20 mouse cellular contexts compared by ENCODE assay signal in genomic region chr5:25115216-25115615, GRCm38 (mm10). TPM values are rescaled to one million over a fixed set of nuclear protein-coding genes. Genes with fewer than 3 reads are reported as not detected.
DNase-seq lines count a peak whose midpoint lies in the region; ATAC-seq and TF ChIP-seq lines count a peak whose summit lies in the region.
"Had no signal": no experiment of that assay in that cellular context is flagged by ENCODE, and none has a peak within 500 bp of the region (broad histone marks: within the 10 kb centered on the region; RNA-seq: fewer than 3 reads in every experiment).

No protein-coding gene starts in this region.

- no peaks in the 10 kb centered on the region for H3K36me3 ChIP-seq in forebrain, embryonic 11.5 days (ENCODE audit: control insufficient read depth, insufficient read depth, low read length)
- no peaks in the 10 kb centered on the region for H3K36me3 ChIP-seq in forebrain, embryonic 13.5 days (ENCODE audit: poor library complexity, severe bottlenecking)
- no peaks in the 10 kb centered on the region for H3K36me3 ChIP-seq in intestine, embryonic 14.5 days (ENCODE audit: control insufficient read depth, insufficient read depth, low read length)
- no peaks in the 10 kb centered on the region for H3K36me3 ChIP-seq in intestine, postnatal 0 days (ENCODE audit: control insufficient read depth, insufficient read depth)
- no peaks in the 10 kb centered on the region for H3K36me3 ChIP-seq in liver, embryonic 11.5 days (ENCODE audit: control insufficient read depth, insufficient read depth, low read length)
- no peaks in the 10 kb centered on the region for H3K36me3 ChIP-seq in liver, postnatal 0 days (replicated peaks; ENCODE audit: insufficient read depth, low read length)
- H3K36me3 ChIP-seq: embryonic facial prominence, embryonic 10.5 days; forebrain, embryonic 15.5 days; G1E; hindbrain, embryonic 10.5 days had no signal

- no peaks in the 10 kb centered on the region for H3K4me1 ChIP-seq in forebrain, embryonic 11.5 days (replicated peaks; ENCODE audit: control insufficient read depth, insufficient read depth, low read length)
- no peaks in the 10 kb centered on the region for H3K4me1 ChIP-seq in forebrain, embryonic 13.5 days
- H3K4me1 ChIP-seq in intestine, embryonic 14.5 days (replicated peaks; ENCODE audit: control insufficient read depth, insufficient read depth, low read length) = no peaks in the 10 kb centered on the region
- no peaks in the 10 kb centered on the region for H3K4me1 ChIP-seq in intestine, postnatal 0 days (replicated peaks; ENCODE audit: control insufficient read depth, insufficient read depth, low read length)
- no peaks in the 10 kb centered on the region for H3K4me1 ChIP-seq in liver, embryonic 11.5 days (replicated peaks; ENCODE audit: control insufficient read depth, insufficient read depth, low read length)
- H3K4me1 ChIP-seq in liver, postnatal 0 days (ENCODE audit: insufficient read depth) = peaks cover under 1% of the 10 kb centered on the region; the same call in 1 of the 2 replicates
- H3K4me1 ChIP-seq: embryonic facial prominence, embryonic 10.5 days; forebrain, embryonic 15.5 days; hindbrain, embryonic 10.5 days had no signal

- H3K9me3 ChIP-seq in forebrain, embryonic 11.5 days (ENCODE audit: control insufficient read depth, low read length) = no peaks in the 10 kb centered on the region
- no peaks in the 10 kb centered on the region for H3K9me3 ChIP-seq in forebrain, embryonic 13.5 days (replicated peaks)
- no peaks in the 10 kb centered on the region for H3K9me3 ChIP-seq in intestine, embryonic 14.5 days (ENCODE audit: control insufficient read depth, low read length)
- no peaks in the 10 kb centered on the region for H3K9me3 ChIP-seq in intestine, postnatal 0 days (ENCODE audit: control insufficient read depth)
- no peaks in the 10 kb centered on the region for H3K9me3 ChIP-seq in liver, embryonic 11.5 days (ENCODE audit: control insufficient read depth, low read length)
- no peaks in the 10 kb centered on the region for H3K9me3 ChIP-seq in liver, postnatal 0 days (ENCODE audit: low read length)
- H3K9me3 ChIP-seq: embryonic facial prominence, embryonic 10.5 days; forebrain, embryonic 15.5 days; hindbrain, embryonic 10.5 days had no signal

- no peak for TF ChIP-seq CTCF in intestine, postnatal 0 days (IDR thresholded peaks at IDR 0.05; ENCODE audit: low read depth)
- no peak for TF ChIP-seq CTCF in liver, postnatal 0 days (IDR thresholded peaks at IDR 0.05; ENCODE audit: low read depth)

- H3K4me2 ChIP-seq in forebrain, embryonic 11.5 days (ENCODE audit: low read depth, low read length, severe bottlenecking) = no peak overlapping the region
- no peak overlapping the region for H3K4me2 ChIP-seq in forebrain, embryonic 13.5 days
- no peak overlapping the region for H3K4me2 ChIP-seq in intestine, embryonic 14.5 days (ENCODE audit: low read length)
- no peak overlapping the region for H3K4me2 ChIP-seq in intestine, postnatal 0 days (replicated peaks; ENCODE audit: low read depth)
- H3K4me2 ChIP-seq in liver, embryonic 11.5 days = no peak overlapping the region
- no peak overlapping the region for H3K4me2 ChIP-seq in liver, postnatal 0 days (ENCODE audit: low read depth, low read length)
- H3K4me2 ChIP-seq: forebrain, embryonic 15.5 days; hindbrain, embryonic 14.5 days had no signal

- TF ChIP-seq EP300 in liver, postnatal 0 days (IDR thresholded peaks at IDR 0.05; ENCODE audit: low read depth) = no peak

- ATAC-seq in forebrain, embryonic 11.5 days (replicated peaks; ENCODE audit: low FRiP score) = no peak
- no peak for ATAC-seq in forebrain, embryonic 13.5 days
- ATAC-seq in intestine, embryonic 14.5 days (replicated peaks; ENCODE audit: low FRiP score, low TSS enrichment, low read depth) = no peak
- no peak for ATAC-seq in intestine, postnatal 0 days
- ATAC-seq in liver, embryonic 11.5 days (replicated peaks; ENCODE audit: low FRiP score) = no peak
- no peak for ATAC-seq in liver, postnatal 0 days
- ATAC-seq: CD4-positive, CD25-positive, alpha-beta regulatory T cell, adult 4 months; forebrain, embryonic 15.5 days had no signal

- no peak overlapping the region for H3K4me3 ChIP-seq in forebrain, embryonic 11.5 days (ENCODE audit: low read depth, low read length)
- no peak overlapping the region for H3K4me3 ChIP-seq in forebrain, embryonic 13.5 days
- no peak overlapping the region for H3K4me3 ChIP-seq in intestine, embryonic 14.5 days (ENCODE audit: low read depth, low read length)
- H3K4me3 ChIP-seq in intestine, postnatal 0 days (ENCODE audit: low read depth, low read length) = no peak overlapping the region
- H3K4me3 ChIP-seq in liver, embryonic 11.5 days (ENCODE audit: low read depth, low read length) = no peak overlapping the region
- H3K4me3 ChIP-seq in liver, postnatal 0 days (ENCODE audit: low read depth, low read length) = no peak overlapping the region
- H3K4me3 ChIP-seq: embryonic facial prominence, embryonic 10.5 days; forebrain, embryonic 15.5 days; hindbrain, embryonic 10.5 days had no signal

- WGBS in forebrain, embryonic 11.5 days = 83% methylated on average over 5 of the region's 5 CpGs
- WGBS in forebrain, embryonic 13.5 days = 83% methylated on average over 5 of the region's 5 CpGs
- WGBS in intestine, embryonic 14.5 days = 72% methylated on average over 5 of the region's 5 CpGs
- WGBS in intestine, postnatal 0 days = 64% methylated on average over 5 of the region's 5 CpGs
- WGBS in liver, embryonic 11.5 days = 40% methylated on average over 5 of the region's 5 CpGs
- 39% methylated on average over 5 of the region's 5 CpGs for WGBS in liver, postnatal 0 days (ENCODE audit: insufficient replicate concordance)

- no peak overlapping the region for H3K9ac ChIP-seq in forebrain, embryonic 11.5 days (ENCODE audit: low read length)
- no peak overlapping the region for H3K9ac ChIP-seq in forebrain, embryonic 13.5 days
- H3K9ac ChIP-seq in intestine, embryonic 14.5 days (ENCODE audit: low read length) = no peak overlapping the region
- H3K9ac ChIP-seq in intestine, postnatal 0 days (ENCODE audit: low read depth, low read length) = no peak overlapping the region
- no peak overlapping the region for H3K9ac ChIP-seq in liver, embryonic 11.5 days (ENCODE audit: low read depth, low read length)
- no peak overlapping the region for H3K9ac ChIP-seq in liver, postnatal 0 days (replicated peaks)
- H3K9ac ChIP-seq: forebrain, embryonic 15.5 days; hindbrain, embryonic 14.5 days had no signal

- H3K27me3 ChIP-seq in forebrain, embryonic 11.5 days (ENCODE audit: control insufficient read depth, insufficient read depth, low read length) = no peaks in the 10 kb centered on the region
- no peaks in the 10 kb centered on the region for H3K27me3 ChIP-seq in forebrain, embryonic 13.5 days
- no peaks in the 10 kb centered on the region for H3K27me3 ChIP-seq in intestine, embryonic 14.5 days (replicated peaks; ENCODE audit: control insufficient read depth, insufficient read depth, low read length)
- no peaks in the 10 kb centered on the region for H3K27me3 ChIP-seq in intestine, postnatal 0 days (replicated peaks; ENCODE audit: control insufficient read depth, insufficient read depth, low read length)
- H3K27me3 ChIP-seq in liver, embryonic 11.5 days (replicated peaks; ENCODE audit: control insufficient read depth, insufficient read depth, low read length) = no peaks in the 10 kb centered on the region
- no peaks in the 10 kb centered on the region for H3K27me3 ChIP-seq in liver, postnatal 0 days (ENCODE audit: insufficient read depth, low read length)
- H3K27me3 ChIP-seq: forebrain, embryonic 15.5 days had no signal

- no peak overlapping the region for H3K27ac ChIP-seq in forebrain, embryonic 11.5 days (ENCODE audit: low read depth, low read length)
- no peak overlapping the region for H3K27ac ChIP-seq in forebrain, embryonic 13.5 days
- H3K27ac ChIP-seq in intestine, embryonic 14.5 days (ENCODE audit: low read depth) = no peak overlapping the region
- no peak overlapping the region for H3K27ac ChIP-seq in intestine, postnatal 0 days (ENCODE audit: low read depth, low read length)
- no peak overlapping the region for H3K27ac ChIP-seq in liver, embryonic 11.5 days (ENCODE audit: low read depth, low read length)
- no peak overlapping the region for H3K27ac ChIP-seq in liver, postnatal 0 days (ENCODE audit: low read depth)
- H3K27ac ChIP-seq: embryonic facial prominence, embryonic 10.5 days; forebrain, embryonic 15.5 days; hindbrain, embryonic 10.5 days; hindbrain, embryonic 14.5 days had no signal

- DNase-seq in forebrain, embryonic 11.5 days (ENCODE audit: low spot score) = peak; percentile 26
- peak; percentile 38 for DNase-seq in intestine, embryonic 14.5 days (ENCODE audit: low spot score)
- DNase-seq in liver, embryonic 11.5 days (ENCODE audit: low spot score) = peak; percentile 19
- DNase-seq in liver, postnatal 0 days = no peak
- no peak for DNase-seq in retina, embryonic 14.5 days (ENCODE audit: low spot score)
- DNase-seq: adrenal gland, adult 8-10 months; adrenal gland, postnatal 36 days; B cell, adult 2 months; cerebellum, adult 2 months; cerebellum, postnatal 10 days; gastrocnemius, postnatal 36 days; heart, postnatal 14 days had no signal

RNA-seq across cellular contexts. Expression of gene Prkag2, which starts 14.8 kb away (rescaled TPM):
- polyA plus RNA-seq in forebrain, embryonic 11.5 days (2014; fragmentation: Nextera tagmentation; extraction: Ambion mirVana) = 51.9 and 54.4 TPM in 2 replicates
- 63.1 and 66.3 TPM in 2 replicates for polyA plus RNA-seq in forebrain, embryonic 13.5 days (2015; fragmentation: Nextera tagmentation; extraction: Ambion mirVana)
- 52.1 and 54.0 TPM in 2 replicates for polyA plus RNA-seq in intestine, embryonic 14.5 days (2014; fragmentation: Nextera tagmentation; extraction: Ambion mirVana)
- 38.3 and 42.7 TPM in 2 replicates for polyA plus RNA-seq in intestine, postnatal 0 days (2015; fragmentation: Nextera tagmentation; extraction: Ambion mirVana)
- 12.8 and 15.8 TPM in 2 replicates for polyA plus RNA-seq in liver, embryonic 11.5 days (2014; fragmentation: Nextera tagmentation; extraction: Ambion mirVana)
- polyA plus RNA-seq in liver, postnatal 0 days (2015; fragmentation: Nextera tagmentation; extraction: Ambion mirVana) = 6.8 and 7.3 TPM in 2 replicates
- polyA plus RNA-seq: G1E had no signal

Comparison
In these comparisons a context has a peak if more than half of its experiments do, and no peak if none do; other contexts are left out.
1. DNase-seq: peak in forebrain, embryonic 11.5 days (single experiment), intestine, embryonic 14.5 days (single experiment) and liver, embryonic 11.5 days (single experiment); none in liver, postnatal 0 days (single experiment) and retina, embryonic 14.5 days (single experiment).